Mouse (Mus musculus) stomach, embryonic 16.5 days (tissue): ENCODE results near the gene Smim24. TPM values are rescaled to one million over a fixed set of nuclear protein-coding genes. Genes with fewer than 3 reads are reported as not detected.

Experiments
- microRNA-seq: library from miRNA; unstranded; fragments of <30 nt; microRNA quantifications from one replicate; pipeline ENCODE4, GENCODE M21; 2016
- polyA plus RNA-seq: library from polyadenylated mRNA; unstranded; fragments of >200 nt; fragmentation: Nextera tagmentation; extraction: Ambion mirVana; gene quantifications from 2 replicates; pipeline ENCODE4 v1.2.1, GENCODE M21; 2015

Smim24 gene
- polyA plus RNA-seq, 1 experiment from 2014 or later: 61.8 TPM

Small RNA genes within 50 kb of the gene (microRNA-seq; reads per million reads assigned to microRNA genes)
- 1.3 reads per million for gene Mir1191b
- not detected for gene Mir6913

Other genes starting within 250 kb of the Smim24 start
- gene Pias4, start 225.1 kb upstream of the Smim24 start, polyA plus RNA-seq: 34.8 and 35.8 TPM in 2 replicates
- gene Eef2, start 216.4 kb upstream of the Smim24 start, polyA plus RNA-seq: 533 and 575 TPM in 2 replicates
- 30.5 and 32.4 TPM in 2 replicates for gene Dapk3, start 210.0 kb upstream of the Smim24 start, polyA plus RNA-seq
- gene 4930442H23Rik, start 209.2 kb upstream of the Smim24 start, polyA plus RNA-seq: not detected in 2 replicates
- gene Nmrk2, start 191.0 kb upstream of the Smim24 start, polyA plus RNA-seq: 0.57 TPM in 1 of 2 replicates, not detected in the other
- gene Atcay, start 162.2 kb upstream of the Smim24 start, polyA plus RNA-seq: 1.5 TPM in 2 replicates
- gene Zfr2, start 159.9 kb upstream of the Smim24 start, polyA plus RNA-seq: 5.3 and 5.9 TPM in 2 replicates
- gene Matk, start 140.1 kb upstream of the Smim24 start, polyA plus RNA-seq: 3.6 and 4.2 TPM in 2 replicates
- gene Mrpl54, start 126.1 kb upstream of the Smim24 start, polyA plus RNA-seq: 197 and 220 TPM in 2 replicates
- 61.6 and 66.9 TPM in 2 replicates for gene Apba3, start 126.1 kb upstream of the Smim24 start, polyA plus RNA-seq
- 29.1 and 35.7 TPM in 2 replicates for gene Tjp3, start 101.5 kb upstream of the Smim24 start, polyA plus RNA-seq
- gene Pip5k1c, start 100.1 kb upstream of the Smim24 start, polyA plus RNA-seq: 40.8 and 41.8 TPM in 2 replicates
- 22.4 and 26.7 TPM in 2 replicates for gene Cactin, start 71.9 kb upstream of the Smim24 start, polyA plus RNA-seq
- 28.1 and 31.5 TPM in 2 replicates for gene Tbxa2r, start 64.3 kb upstream of the Smim24 start, polyA plus RNA-seq
- 0.05 TPM in 1 of 2 replicates, not detected in the other for gene Gipc3, start 49.8 kb upstream of the Smim24 start, polyA plus RNA-seq
- gene Hmg20b, start 42.6 kb upstream of the Smim24 start, polyA plus RNA-seq: 67.7 and 70.2 TPM in 2 replicates
- gene Mfsd12, start 35.6 kb upstream of the Smim24 start, polyA plus RNA-seq: 7.3 and 8.6 TPM in 2 replicates
- gene 4930404N11Rik, start 27.2 kb upstream of the Smim24 start, polyA plus RNA-seq: 2.9 and 3.0 TPM in 2 replicates
- 69.2 and 79.0 TPM in 2 replicates for gene Fzr1, start 14.5 kb upstream of the Smim24 start, polyA plus RNA-seq
- gene Dohh, start 8.6 kb upstream of the Smim24 start, polyA plus RNA-seq: 77.4 and 79.6 TPM in 2 replicates
- 3.0 and 3.8 TPM in 2 replicates for gene Gm48551, start 8.6 kb upstream of the Smim24 start, polyA plus RNA-seq
- gene Gm48552, start 4.0 kb upstream of the Smim24 start, polyA plus RNA-seq: 1.3 and 1.5 TPM in 2 replicates
- 74.8 and 82.5 TPM in 2 replicates for gene Nfic, start 62.6 kb downstream of the Smim24 start, polyA plus RNA-seq
- 1.3 and 1.5 TPM in 2 replicates for gene Celf5, start 89.7 kb downstream of the Smim24 start, polyA plus RNA-seq
- 88.4 and 96.7 TPM in 2 replicates for gene Ncln, start 103.3 kb downstream of the Smim24 start, polyA plus RNA-seq
- 1.2 TPM in 2 replicates for gene S1pr4, start 107.1 kb downstream of the Smim24 start, polyA plus RNA-seq
- 9.0 and 11.0 TPM in 2 replicates for gene Gna15, start 131.2 kb downstream of the Smim24 start, polyA plus RNA-seq
- 101 and 105 TPM in 2 replicates for gene Gna11, start 152.1 kb downstream of the Smim24 start, polyA plus RNA-seq
- gene Aes, start 166.4 kb downstream of the Smim24 start, polyA plus RNA-seq: 325 and 351 TPM in 2 replicates
- gene Tle2, start 181.5 kb downstream of the Smim24 start, polyA plus RNA-seq: 20.6 and 23.6 TPM in 2 replicates
- 26.0 and 31.2 TPM in 2 replicates for gene Tle6, start 208.0 kb downstream of the Smim24 start, polyA plus RNA-seq
- 0.46 and 0.61 TPM in 2 replicates for gene BC025920, start 213.2 kb downstream of the Smim24 start, polyA plus RNA-seq
- 28.6 and 33.6 TPM in 2 replicates for gene Sirt6, start 234.7 kb downstream of the Smim24 start, polyA plus RNA-seq
- gene Ankrd24, start 235.5 kb downstream of the Smim24 start, polyA plus RNA-seq: 9.9 and 11.1 TPM in 2 replicates